Mouse (Mus musculus): ENCODE results near the gene Tom1l1. TPM values are rescaled to one million over a fixed set of nuclear protein-coding genes. Genes with fewer than 3 reads are reported as not detected.
A peak's percentile ranks its signal among the peaks of the same experiment; 100 is the strongest.

Tom1l1 gene
- polyA plus RNA-seq (2015; fragmentation: Nextera tagmentation; extraction: Ambion mirVana), result 31.9 and 32.5 TPM in 2 replicates

DNA sequence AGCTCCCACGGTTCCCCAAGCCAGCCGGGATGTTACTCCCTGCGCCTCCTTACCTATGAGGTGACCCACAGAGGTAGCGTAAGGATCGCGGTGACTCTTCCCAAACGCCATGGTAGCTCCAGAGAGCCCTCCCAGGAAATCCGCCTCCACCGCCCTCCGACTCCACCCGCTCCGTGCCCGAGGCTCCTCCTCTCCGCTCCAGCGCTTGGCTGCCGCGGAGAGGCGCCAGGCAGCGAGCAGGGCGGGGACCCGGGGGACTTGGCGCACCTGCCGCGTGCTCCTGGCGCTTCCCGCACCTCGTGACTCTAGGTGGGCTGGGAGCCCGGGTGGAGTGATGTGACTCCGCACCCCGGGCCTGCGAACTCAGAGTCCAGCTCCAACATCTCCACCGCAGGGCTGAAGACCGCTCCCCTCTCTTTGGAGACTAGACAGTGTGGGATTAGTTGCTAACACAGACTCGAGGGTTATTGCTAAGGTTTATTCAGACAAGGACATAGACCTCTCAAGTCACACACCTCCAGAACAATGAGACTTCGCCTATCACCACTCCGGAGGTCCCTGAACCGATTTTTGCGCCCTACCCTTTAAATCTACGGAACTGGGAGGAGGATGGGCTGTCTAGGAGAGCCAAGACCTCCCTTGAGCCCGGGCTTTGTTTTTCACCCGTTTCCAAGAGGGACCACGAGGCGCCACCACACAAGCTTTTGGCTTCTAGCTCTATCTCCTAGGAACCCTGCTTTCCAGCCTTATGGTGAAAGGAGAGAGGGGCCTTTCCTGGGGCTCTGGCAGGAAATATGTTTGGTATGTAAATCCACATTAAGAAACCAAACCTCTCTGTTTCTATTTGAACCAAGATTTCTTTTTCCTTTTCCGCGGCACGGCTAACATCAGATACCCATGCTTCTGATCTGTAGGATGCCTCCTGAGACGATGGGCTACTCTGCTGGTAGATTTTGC is at the start of gene Tom1l1:
TSS of gene Tom1l1 (minus strand) at position 907 of the 957 bp plus-strand sequence.
- Histone ChIP-seq H3K4me3 (ENCODE audit: low read depth, low read length) (peak within 1 kb of the TSS; percentile 63), H3K9me3 (ENCODE audit: low read length) (no peaks in the 10 kb centered on the region), H3K36me3 (ENCODE audit: insufficient read depth, low read length) (no peaks in the 10 kb centered on the region), H3K9ac (replicated peaks; ENCODE audit: low read depth) (peak within 1 kb of the TSS; percentile 51), H3K27ac (ENCODE audit: low read length) (peak within 1 kb of the TSS; percentile 43), H3K4me2 (replicated peaks; ENCODE audit: low read depth, low read length) (peak within 1 kb of the TSS; percentile 83), H3K27me3 (replicated peaks; ENCODE audit: insufficient read depth, low read length) (no peaks in the 10 kb centered on the region), H3K4me1 (ENCODE audit: insufficient read depth, low read depth, low read length) (no peaks in the 10 kb centered on the region)
- peak; percentile 97 for ATAC-seq
- 6% methylated on average over 45 of the region's 47 CpGs for WGBS
- TF ChIP-seq CTCF (IDR thresholded peaks at IDR 0.05), result no peak
- no peak for TF ChIP-seq EP300 (IDR thresholded peaks at IDR 0.05)
- DNase-seq (ENCODE audit: low spot score), result peak; percentile 88

DNA sequence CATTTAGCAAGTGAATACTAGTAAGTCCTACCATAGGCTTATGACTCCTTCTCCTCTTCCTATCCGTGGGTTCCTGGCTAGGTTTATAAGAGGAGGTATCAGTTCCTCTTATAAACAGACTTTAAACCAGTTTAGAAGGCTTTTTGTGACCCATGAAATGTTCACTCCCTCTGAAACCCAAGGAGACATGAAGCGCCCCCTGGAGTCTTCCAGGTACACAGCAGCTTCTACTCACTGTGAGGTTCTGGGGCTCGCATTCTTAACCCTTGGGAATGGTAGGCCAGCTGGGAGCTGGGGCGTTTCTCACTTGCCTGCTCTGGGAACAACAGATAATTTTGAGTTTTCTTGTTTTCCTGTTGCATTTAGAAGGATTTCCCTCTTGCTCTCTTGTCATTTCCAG is 45.4 kb upstream of the Tom1l1 start:
- Histone ChIP-seq H3K9ac (replicated peaks; ENCODE audit: low read depth) (no peak overlapping the region), H3K4me3 (ENCODE audit: low read depth, low read length) (no peak overlapping the region), H3K27me3 (replicated peaks; ENCODE audit: insufficient read depth, low read length) (no peaks in the 10 kb centered on the region), H3K36me3 (ENCODE audit: insufficient read depth, low read length) (no peaks in the 10 kb centered on the region), H3K4me2 (replicated peaks; ENCODE audit: low read depth, low read length) (no peak overlapping the region), H3K9me3 (ENCODE audit: low read length) (no peaks in the 10 kb centered on the region), H3K27ac (ENCODE audit: low read length) (no peak overlapping the region), H3K4me1 (ENCODE audit: insufficient read depth, low read depth, low read length) (no peaks in the 10 kb centered on the region)
- DNase-seq (ENCODE audit: low spot score), result no peak
- no peak for ATAC-seq
- WGBS, result 71% methylated on average over 4 of the region's 4 CpGs
- TF ChIP-seq EP300 (IDR thresholded peaks at IDR 0.05) (no peak), CTCF (IDR thresholded peaks at IDR 0.05) (peak; percentile 17; the same call in 1 of the 2 replicates)

DNA sequence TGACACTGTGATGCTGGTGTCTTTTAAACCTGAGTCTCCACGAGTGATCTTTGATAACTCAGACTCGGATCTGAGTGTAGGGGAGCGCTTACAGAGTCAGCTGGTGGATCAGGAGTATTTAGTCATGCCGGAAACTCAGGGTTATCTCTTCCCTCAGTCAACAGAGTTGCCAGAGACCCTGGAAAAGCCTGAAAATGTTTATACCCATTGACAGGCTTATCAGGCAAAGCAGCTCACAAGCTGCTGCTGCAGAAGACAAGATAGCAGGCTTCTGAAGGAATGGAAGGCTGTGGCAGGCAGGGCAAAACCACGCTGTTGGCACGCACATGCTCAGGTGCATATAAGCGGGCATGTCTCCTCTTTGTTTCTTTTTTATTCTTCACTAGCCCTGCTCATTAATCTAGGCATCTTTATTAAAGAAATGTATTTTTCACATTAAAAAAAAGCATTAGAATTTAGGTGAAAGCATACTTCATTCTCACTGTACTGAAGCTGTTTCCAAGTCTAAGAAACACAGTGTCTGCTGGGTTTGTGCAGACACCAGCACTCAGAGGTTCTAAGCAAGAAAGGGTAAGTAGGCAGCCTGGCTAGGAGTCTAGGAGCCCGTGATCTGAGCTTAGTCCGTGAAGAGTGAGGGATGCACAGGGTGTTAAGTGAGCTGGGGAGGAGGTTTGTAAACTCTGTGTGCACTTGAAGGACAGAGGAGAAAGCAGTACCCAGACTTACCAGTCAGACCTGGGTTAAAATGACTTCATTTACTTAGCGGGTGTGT is 39.4 kb upstream of the Tom1l1 start:
- ATAC-seq (peak; percentile 19; the same call in 1 of the 2 replicates), DNase-seq (ENCODE audit: low spot score) (peak; percentile 8)
- peak overlapping the region; percentile 21; the same call in 1 of the 2 replicates for H3K4me3 ChIP-seq (ENCODE audit: low read depth, low read length)
- H3K27me3 ChIP-seq (replicated peaks; ENCODE audit: insufficient read depth, low read length), result no peaks in the 10 kb centered on the region
- H3K9ac ChIP-seq (replicated peaks; ENCODE audit: low read depth), result no peak overlapping the region
- H3K4me1 ChIP-seq (ENCODE audit: insufficient read depth, low read depth, low read length), result no peaks in the 10 kb centered on the region
- peak overlapping the region; percentile 38 for H3K4me2 ChIP-seq (replicated peaks; ENCODE audit: low read depth, low read length)
- H3K27ac ChIP-seq (ENCODE audit: low read length), result no peak overlapping the region
- no peaks in the 10 kb centered on the region for H3K36me3 ChIP-seq (ENCODE audit: insufficient read depth, low read length)
- 27% methylated on average over 10 of the region's 10 CpGs for WGBS
- TF ChIP-seq EP300 (IDR thresholded peaks at IDR 0.05) (no peak), CTCF (IDR thresholded peaks at IDR 0.05) (no peak)
- H3K9me3 ChIP-seq (ENCODE audit: low read length), result no peaks in the 10 kb centered on the region

DNA sequence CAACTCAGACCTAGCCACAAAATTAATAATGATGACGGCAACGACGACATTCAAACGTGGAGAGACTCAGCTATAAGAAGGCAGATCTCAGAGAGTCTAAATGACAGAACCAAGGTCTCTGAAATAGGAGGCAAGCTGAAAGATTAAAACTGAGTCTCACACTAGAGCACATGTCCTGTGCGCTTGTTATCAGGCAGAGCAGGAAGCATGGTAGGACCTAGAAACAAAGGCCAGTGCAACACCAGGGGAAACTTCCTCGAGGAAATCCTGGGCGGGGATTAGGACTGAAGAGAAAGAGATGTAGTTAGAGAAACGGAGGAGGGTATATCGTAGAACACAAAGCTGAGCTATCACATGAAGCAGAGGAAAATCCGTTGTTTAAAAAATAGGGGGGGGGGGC is 38.6 kb upstream of the Tom1l1 start:
- no peaks in the 10 kb centered on the region for H3K36me3 ChIP-seq (ENCODE audit: insufficient read depth, low read length)
- 58% methylated on average over 10 of the region's 10 CpGs for WGBS
- H3K27me3 ChIP-seq (replicated peaks; ENCODE audit: insufficient read depth, low read length), result no peaks in the 10 kb centered on the region
- ATAC-seq, result peak; percentile 35; the same call in 1 of the 2 replicates
- TF ChIP-seq CTCF (IDR thresholded peaks at IDR 0.05) (no peak), EP300 (IDR thresholded peaks at IDR 0.05) (no peak)
- no peak overlapping the region for H3K27ac ChIP-seq (ENCODE audit: low read length)
- H3K4me3 ChIP-seq (ENCODE audit: low read depth, low read length), result peak overlapping the region; percentile 21
- H3K9ac ChIP-seq (replicated peaks; ENCODE audit: low read depth), result no peak overlapping the region
- peak overlapping the region; percentile 38 for H3K4me2 ChIP-seq (replicated peaks; ENCODE audit: low read depth, low read length)
- peak; percentile 19 for DNase-seq (ENCODE audit: low spot score)
- H3K9me3 ChIP-seq (ENCODE audit: low read length), result no peaks in the 10 kb centered on the region
- no peaks in the 10 kb centered on the region for H3K4me1 ChIP-seq (ENCODE audit: insufficient read depth, low read depth, low read length)

DNA sequence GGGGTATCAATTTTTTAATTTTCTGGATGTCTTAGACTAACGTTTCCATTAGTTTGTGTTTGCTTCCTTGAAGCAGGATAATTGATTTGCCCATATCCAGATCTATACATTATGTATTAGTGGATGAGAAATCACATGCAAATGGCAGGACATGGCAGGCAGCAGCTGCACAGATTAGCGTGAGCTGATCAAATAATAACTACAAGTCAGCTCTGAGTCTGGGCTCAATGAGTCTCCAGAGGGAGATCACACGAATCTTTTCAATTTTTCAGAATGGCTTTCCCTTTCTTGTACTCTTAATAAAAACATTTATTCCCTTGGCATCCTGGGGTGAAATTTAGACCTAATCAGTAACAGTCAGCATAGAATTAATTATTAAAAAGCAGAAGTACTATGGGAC is 34.1 kb upstream of the Tom1l1 start:
- no peak overlapping the region for H3K9ac ChIP-seq (replicated peaks; ENCODE audit: low read depth)
- ATAC-seq (no peak), DNase-seq (ENCODE audit: low spot score) (no peak)
- WGBS, result 63% methylated on average over 3 of the region's 3 CpGs
- H3K9me3 ChIP-seq (ENCODE audit: low read length), result no peaks in the 10 kb centered on the region
- no peaks in the 10 kb centered on the region for H3K36me3 ChIP-seq (ENCODE audit: insufficient read depth, low read length)
- H3K27me3 ChIP-seq (replicated peaks; ENCODE audit: insufficient read depth, low read length), result no peaks in the 10 kb centered on the region
- no peak overlapping the region for H3K27ac ChIP-seq (ENCODE audit: low read length)
- TF ChIP-seq EP300 (IDR thresholded peaks at IDR 0.05) (no peak), CTCF (IDR thresholded peaks at IDR 0.05) (no peak)
- no peak overlapping the region for H3K4me3 ChIP-seq (ENCODE audit: low read depth, low read length)
- no peaks in the 10 kb centered on the region for H3K4me1 ChIP-seq (ENCODE audit: insufficient read depth, low read depth, low read length)
- H3K4me2 ChIP-seq (replicated peaks; ENCODE audit: low read depth, low read length), result no peak overlapping the region

DNA sequence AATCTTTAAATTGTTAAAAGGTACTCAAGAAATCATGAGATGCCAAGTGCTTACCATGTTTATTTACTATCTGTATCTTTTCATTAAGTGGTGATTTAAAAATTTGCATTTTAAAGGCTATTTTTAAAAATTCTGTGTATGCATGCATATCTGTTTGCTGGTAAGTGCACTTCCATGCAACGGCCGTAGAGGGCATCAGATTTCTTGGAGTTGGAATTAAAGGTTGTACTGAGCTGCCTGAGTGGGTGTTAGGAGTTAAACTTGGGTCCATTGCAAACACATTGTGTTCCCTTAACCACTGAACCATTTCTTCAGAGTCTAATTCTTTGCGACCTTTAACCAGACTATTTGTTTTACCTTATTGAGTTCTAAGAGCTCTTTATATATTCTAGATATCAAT is 29.6 kb upstream of the Tom1l1 start:
- H3K9ac ChIP-seq (replicated peaks; ENCODE audit: low read depth), result no peak overlapping the region

More for the DNA sequence above, 29.6 kb upstream of the Tom1l1 start:
- ATAC-seq, result no peak
- no peak for DNase-seq (ENCODE audit: low spot score)
- H3K4me1 ChIP-seq (ENCODE audit: insufficient read depth, low read depth, low read length), result no peaks in the 10 kb centered on the region
- WGBS, result 88% methylated on average over 3 of the region's 3 CpGs
- H3K36me3 ChIP-seq (ENCODE audit: insufficient read depth, low read length), result no peaks in the 10 kb centered on the region
- no peak overlapping the region for H3K4me3 ChIP-seq (ENCODE audit: low read depth, low read length)
- H3K4me2 ChIP-seq (replicated peaks; ENCODE audit: low read depth, low read length), result no peak overlapping the region
- no peaks in the 10 kb centered on the region for H3K27me3 ChIP-seq (replicated peaks; ENCODE audit: insufficient read depth, low read length)
- H3K27ac ChIP-seq (ENCODE audit: low read length), result no peak overlapping the region
- no peak for TF ChIP-seq CTCF (IDR thresholded peaks at IDR 0.05)
- no peak for TF ChIP-seq EP300 (IDR thresholded peaks at IDR 0.05)
- no peaks in the 10 kb centered on the region for H3K9me3 ChIP-seq (ENCODE audit: low read length)
